Mouse (Mus musculus) neutrophil, adult 5-6 weeks (primary cell): ENCODE data around the gene Zfp2. TPM values are rescaled to one million over a fixed set of nuclear protein-coding genes. Genes with fewer than 3 reads are reported as not detected.
A peak's percentile ranks its signal among the peaks of the same experiment; 100 is the strongest.

ENCODE experiments used
- ATAC-seq: fragments of 151-379, 151-347 bp; 2 replicates; pipeline ENCODE4 v1.8.0; 2017; ENCODE audit warnings: mild to moderate bottlenecking, moderate TSS enrichment; ENCODE audit not compliant: insufficient number of reproducible peaks, poor library complexity, low FRiP score, severe bottlenecking; ENCODE audit errors: extremely low read depth
- total RNA-seq: library from RNA; stranded (forward); fragments of 200-1000 nt; gene quantifications from 2 replicates; pipeline ENCODE4 v1.2.3, GENCODE M21; 2017

Gene Zfp2
- total RNA-seq, result 1.0 and 2.1 TPM in 2 replicates

GRCm38 (mm10) chr11:50915671-50916320 is at the start of gene Zfp2:
Gene Zfp2, minus strand, starts transcription at chr11:50916165.
- peak; percentile 91 for ATAC-seq

GRCm38 (mm10) chr11:50964886-50965285 is 48.9 kb upstream of the Zfp2 start:
- ATAC-seq, result no peak

GRCm38 (mm10) chr11:50953665-50954064 is 37.7 kb upstream of the Zfp2 start, which contains the start of gene Prop1:
Gene Prop1, minus strand, starts transcription at chr11:50953765.
- no peak for ATAC-seq

- ATAC-seq, result no peak
These were observed 36.3 kb upstream of the Zfp2 start for GRCm38 (mm10) chr11:50952290-50952689.

- ATAC-seq, result no peak
These were observed 27.5 kb upstream of the Zfp2 start, which contains the start of gene 4933414I15Rik for GRCm38 (mm10) chr11:50943506-50943905. Gene 4933414I15Rik, minus strand, starts transcription at chr11:50943765.

- no peak for ATAC-seq
These were observed 26.4 kb upstream of the Zfp2 start for GRCm38 (mm10) chr11:50942386-50942785.

GRCm38 (mm10) chr11:50939621-50940366 is 23.8 kb upstream of the Zfp2 start:
- ATAC-seq, result 0 out of 2 replicates have a peak, but pooled peaks have one; percentile 44

GRCm38 (mm10) chr11:50938435-50938834 is 22.5 kb upstream of the Zfp2 start:
- ATAC-seq, result no peak

- ATAC-seq, result no peak
These were observed 16.1 kb upstream of the Zfp2 start for GRCm38 (mm10) chr11:50932040-50932439.

- ATAC-seq, result peak; percentile 74; the same call in 1 of the 2 replicates
These were observed 15.5 kb upstream of the Zfp2 start, which contains the start of gene Zfp354b for GRCm38 (mm10) chr11:50931451-50931866. Gene Zfp354b, minus strand, starts transcription at chr11:50931633.

- no peak for ATAC-seq
These were observed 15.1 kb upstream of the Zfp2 start for GRCm38 (mm10) chr11:50931021-50931420.

- ATAC-seq, result no peak
These were observed 14.6 kb upstream of the Zfp2 start for GRCm38 (mm10) chr11:50930469-50931014.

- ATAC-seq, result no peak
These were observed 1.5 kb downstream of the Zfp2 start for GRCm38 (mm10) chr11:50914461-50914860.

GRCm38 (mm10) chr11:50913301-50913700 is 2.7 kb downstream of the Zfp2 start:
- no peak for ATAC-seq

- ATAC-seq, result no peak
These were observed 7.8 kb downstream of the Zfp2 start for GRCm38 (mm10) chr11:50908136-50908535.

- no peak for ATAC-seq
These were observed 18.6 kb downstream of the Zfp2 start for GRCm38 (mm10) chr11:50897359-50897758.

- ATAC-seq, result no peak
These were observed 23.5 kb downstream of the Zfp2 start for GRCm38 (mm10) chr11:50892441-50892840.

GRCm38 (mm10) chr11:50887390-50888128 is 28.4 kb downstream of the Zfp2 start, which contains the start of gene Zfp454:
Gene Zfp454, minus strand, starts transcription at chr11:50887651.
- no peak for ATAC-seq

- ATAC-seq, result no peak
These were observed 29.1 kb downstream of the Zfp2 start for GRCm38 (mm10) chr11:50886933-50887293.
